ENCODE assay signal across 8 mouse cellular contexts in genomic region chr8:64947698-64948034, GRCm38 (mm10). TPM values are rescaled to one million over a fixed set of nuclear protein-coding genes. Genes with fewer than 3 reads are reported as not detected.
DNase-seq lines count a peak whose midpoint lies in the region; ATAC-seq and TF ChIP-seq lines count a peak whose summit lies in the region.

No protein-coding gene starts in this region.

- peak overlapping the region; percentile 56 for H3K9ac ChIP-seq in forebrain, embryonic 12.5 days
- peak overlapping the region; percentile 76 for H3K9ac ChIP-seq in liver, embryonic 13.5 days

- H3K27ac ChIP-seq in heart, embryonic 10.5 days = peak overlapping the region; percentile 92
- peak overlapping the region; percentile 61 for H3K27ac ChIP-seq in forebrain, embryonic 12.5 days
- peak overlapping the region; percentile 76; the same call in 1 of the 2 replicates for H3K27ac ChIP-seq in liver, embryonic 13.5 days

- peak overlapping the region; percentile 78 for H3K4me3 ChIP-seq in heart, embryonic 10.5 days
- H3K4me3 ChIP-seq in C2C12 (ENCODE audit: insufficient read depth, poor library complexity, severe bottlenecking) = peak overlapping the region; percentile 59
- peak overlapping the region; percentile 83 for H3K4me3 ChIP-seq in forebrain, embryonic 12.5 days (replicated peaks)
- peak overlapping the region; percentile 76 for H3K4me3 ChIP-seq in liver, embryonic 13.5 days (replicated peaks)

- H3K27me3 ChIP-seq in heart, embryonic 10.5 days (ENCODE audit: insufficient read depth, poor library complexity, severe bottlenecking) = peaks cover 9% of the 10 kb centered on the region
- peaks cover 3% of the 10 kb centered on the region for H3K27me3 ChIP-seq in C2C12 (ENCODE audit: control insufficient read depth, insufficient read depth, insufficient read length)
- H3K27me3 ChIP-seq in forebrain, embryonic 12.5 days = peaks cover 7% of the 10 kb centered on the region
- H3K27me3 ChIP-seq in liver, embryonic 13.5 days = no peaks in the 10 kb centered on the region

- intact Hi-C loops in heart, postnatal 14 days (cut with DNase I) = loop anchor here (10.0 kb wide), 1 partner anchor 923 kb away; no protein-coding TSS in a partner anchor

- no peaks in the 10 kb centered on the region for H3K36me3 ChIP-seq in heart, embryonic 10.5 days
- no peaks in the 10 kb centered on the region for H3K36me3 ChIP-seq in C2C12 (ENCODE audit: control insufficient read depth, insufficient read depth)
- no peaks in the 10 kb centered on the region for H3K36me3 ChIP-seq in forebrain, embryonic 12.5 days (replicated peaks)
- H3K36me3 ChIP-seq in liver, embryonic 13.5 days = no peaks in the 10 kb centered on the region

- H3K79me2 ChIP-seq in C2C12 (ENCODE audit: control insufficient read depth, insufficient read depth) = no peaks in the 10 kb centered on the region

- 11% methylated on average over 10 of the region's 10 CpGs for WGBS in heart, embryonic 10.5 days
- 11% methylated on average over 10 of the region's 10 CpGs for WGBS in forebrain, embryonic 12.5 days
- 8% methylated on average over 10 of the region's 10 CpGs for WGBS in liver, embryonic 13.5 days (ENCODE audit: insufficient replicate concordance)

- DNase-seq in heart, embryonic 10.5 days (ENCODE audit: low spot score) = no peak
- DNase-seq in heart, postnatal 14 days = no peak
- DNase-seq in liver, embryonic 13.5 days = no peak
- no peak for DNase-seq in cerebellum, postnatal 14 days
- no peak for DNase-seq in embryo, embryonic 10.5 days (ENCODE audit: low spot score)

- H3K4me1 ChIP-seq in heart, embryonic 10.5 days = 0 out of 2 replicates have a peak, but pooled peaks cover 3% of the 10 kb centered on the region
- 0 out of 2 replicates have a peak, but pooled peaks cover 2% of the 10 kb centered on the region for H3K4me1 ChIP-seq in forebrain, embryonic 12.5 days
- H3K4me1 ChIP-seq in liver, embryonic 13.5 days (replicated peaks) = peaks cover 5% of the 10 kb centered on the region

- peak overlapping the region; percentile 75 for H3ac ChIP-seq in C2C12 (ENCODE audit: control insufficient read depth, insufficient read length, low read depth)

- no peak for TF ChIP-seq CTCF in C2C12 (IDR thresholded peaks at IDR 0.05; ENCODE audit: control insufficient read depth, insufficient read depth, insufficient read length)

- no peak for ATAC-seq in forebrain, embryonic 12.5 days (ENCODE audit: low FRiP score)
- no peak for ATAC-seq in liver, embryonic 13.5 days (ENCODE audit: low read depth)
- ATAC-seq in monocyte, adult 5-6 weeks (replicated peaks; ENCODE audit: insufficient number of reproducible peaks, low FRiP score, low TSS enrichment, poor library complexity, severe bottlenecking) = no peak

- H3K9me3 ChIP-seq in heart, embryonic 10.5 days = no peaks in the 10 kb centered on the region
- H3K9me3 ChIP-seq in forebrain, embryonic 12.5 days = no peaks in the 10 kb centered on the region
- no peaks in the 10 kb centered on the region for H3K9me3 ChIP-seq in liver, embryonic 13.5 days (replicated peaks)

- H3K79me3 ChIP-seq in C2C12 (ENCODE audit: low read depth) = peaks cover 3% of the 10 kb centered on the region

- peak overlapping the region; percentile 68 for H3K4me2 ChIP-seq in forebrain, embryonic 12.5 days
- peak overlapping the region; percentile 87 for H3K4me2 ChIP-seq in liver, embryonic 13.5 days

TF ChIP-seq in C2C12, 6 proteins besides CTCF, POLR2A, EP300 and RAD21:
- TF ChIP-seq CEBPB (IDR thresholded peaks at IDR 0.05; ENCODE audit: low read depth) (no peak), MYOG (IDR thresholded peaks at IDR 0.05; ENCODE audit: control insufficient read depth, extremely low read depth, insufficient read length) (no peak), MYOD1 (IDR thresholded peaks at IDR 0.05; ENCODE audit: control insufficient read depth, insufficient read length, low read depth) (no peak), USF1 (IDR thresholded peaks at IDR 0.05; ENCODE audit: low read depth) (no peak), MAX (IDR thresholded peaks at IDR 0.05) (no peak), FOSL1 (IDR thresholded peaks at IDR 0.05; ENCODE audit: insufficient read depth, low read length, poor library complexity, severe bottlenecking) (no peak)
TF ChIP-seq in C2C12: peak in this region for 0.

RNA-seq across cellular contexts. Expression of gene Tmem192, which starts 0.7 kb away (rescaled TPM):
- polyA plus RNA-seq in heart, embryonic 10.5 days (2016; fragmentation: Nextera tagmentation; extraction: Ambion mirVana) = 28.5 and 29.0 TPM in 2 replicates
- 10 to 100 TPM; 15.7 to 17.0 TPM for total RNA-seq in heart, postnatal 14 days (2021)
- 30.5 TPM for polyA plus RNA-seq in C2C12 (2012; fragmentation: generic; extraction: Trizol)
- 14.6 and 16.1 TPM in 2 replicates for polyA plus RNA-seq in forebrain, embryonic 12.5 days (2016; fragmentation: Nextera tagmentation; extraction: Ambion mirVana)
- 16.7 and 17.6 TPM in 2 replicates for polyA plus RNA-seq in liver, embryonic 13.5 days (2015; fragmentation: Nextera tagmentation; extraction: Ambion mirVana)
- 21.7 to 28.7 TPM (median 26.3 TPM) in 3 replicates for total RNA-seq in monocyte, adult 5-6 weeks (2017)

RNA-seq across cellular contexts. Expression of gene Trim75, which starts 40.0 kb away (rescaled TPM):
- not detected in 2 replicates for polyA plus RNA-seq in heart, embryonic 10.5 days (2016; fragmentation: Nextera tagmentation; extraction: Ambion mirVana)
- total RNA-seq in heart, postnatal 14 days (2021) = not detected
- 0.02 TPM for polyA plus RNA-seq in C2C12 (2012; fragmentation: generic; extraction: Trizol)
- not detected in 2 replicates for polyA plus RNA-seq in forebrain, embryonic 12.5 days (2016; fragmentation: Nextera tagmentation; extraction: Ambion mirVana)
- not detected in 2 replicates for polyA plus RNA-seq in liver, embryonic 13.5 days (2015; fragmentation: Nextera tagmentation; extraction: Ambion mirVana)
- total RNA-seq in monocyte, adult 5-6 weeks (2017) = not detected in 3 replicates
